Mouse (Mus musculus): ENCODE measurements around the gene Sost.
"Not testable (repeated sequence)": the region's sequence is repeated elsewhere in the genome, so short reads cannot be mapped to it uniquely, and the experiment has no call there.

Sost gene

DNA sequence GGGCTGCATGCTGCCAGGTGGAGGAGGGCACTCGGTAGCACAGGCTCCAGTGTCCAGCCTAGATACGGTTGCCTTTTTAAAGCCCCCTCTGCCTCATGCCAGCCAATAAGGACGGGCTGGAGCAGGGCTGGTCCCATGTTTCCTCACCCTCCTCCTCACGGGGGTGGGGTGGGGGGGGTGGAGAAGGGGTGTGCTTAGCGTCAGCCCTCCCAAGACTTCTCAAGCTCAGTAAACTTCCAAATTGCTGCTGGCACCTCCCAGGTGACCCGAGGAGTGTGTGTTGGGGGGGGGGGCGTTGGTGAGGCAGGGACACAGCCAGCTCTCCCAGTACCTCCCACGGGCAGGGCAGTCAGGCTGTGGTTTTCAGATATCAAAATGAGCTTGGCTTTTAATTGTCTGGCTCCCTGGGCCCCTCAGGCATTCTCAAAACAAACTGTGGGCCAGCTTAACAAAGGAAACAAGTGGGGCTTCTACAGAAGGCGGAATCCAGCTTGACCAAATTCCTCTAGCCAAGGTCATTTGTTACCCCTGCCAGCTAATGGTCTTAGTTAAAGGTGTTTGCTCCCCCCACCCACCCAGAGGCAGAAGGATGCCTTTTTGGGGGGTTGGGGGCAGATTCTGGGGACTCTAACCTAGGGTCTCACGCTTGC is at the start of gene Sost:
Gene Sost (minus strand): TSS at position 51 of the 650 bp plus-strand sequence.
- DNase-seq (ENCODE audit: low read depth): no peak

DNA sequence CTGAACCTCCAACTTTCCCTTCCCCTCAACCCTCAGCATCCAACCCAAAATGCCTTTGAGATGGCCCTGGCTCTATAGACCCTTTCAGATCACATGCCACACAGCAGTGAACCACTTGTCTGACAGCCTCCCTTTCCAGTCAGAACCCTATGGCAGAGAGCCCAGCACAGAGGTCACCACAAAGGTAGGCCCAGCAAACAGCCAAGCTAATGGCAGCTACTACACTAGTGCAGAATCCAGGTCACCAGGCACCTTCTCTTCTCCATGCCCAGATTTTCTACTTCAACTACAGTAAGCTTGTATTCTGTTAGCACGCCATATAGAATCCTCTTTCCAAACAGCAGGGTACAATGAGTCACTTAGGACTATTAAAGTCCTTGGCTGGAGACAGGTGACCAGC is 49.3 kb upstream of the Sost start:
- DNase-seq (ENCODE audit: low read depth): no peak

DNA sequence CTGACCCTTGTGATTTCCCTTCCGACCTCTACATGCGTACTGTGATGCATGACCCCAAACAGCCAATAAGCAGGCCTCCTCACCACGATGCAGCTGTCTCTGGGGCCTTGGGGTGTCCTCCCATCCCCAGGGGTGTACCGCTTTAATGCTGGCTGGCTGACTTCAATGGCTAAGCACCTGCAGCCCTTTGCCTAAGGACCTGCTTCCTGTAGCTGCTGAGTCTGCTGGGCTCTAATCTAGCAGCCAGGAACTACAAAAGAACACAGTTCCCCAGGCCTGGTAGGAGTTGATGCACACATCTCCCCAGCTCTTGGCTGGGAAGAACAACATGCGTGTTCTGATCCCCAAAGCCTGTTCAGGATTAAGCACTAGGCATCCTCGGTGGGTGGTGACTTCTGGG is 48.7 kb upstream of the Sost start:
- DNase-seq (ENCODE audit: low read depth): no peak

DNA sequence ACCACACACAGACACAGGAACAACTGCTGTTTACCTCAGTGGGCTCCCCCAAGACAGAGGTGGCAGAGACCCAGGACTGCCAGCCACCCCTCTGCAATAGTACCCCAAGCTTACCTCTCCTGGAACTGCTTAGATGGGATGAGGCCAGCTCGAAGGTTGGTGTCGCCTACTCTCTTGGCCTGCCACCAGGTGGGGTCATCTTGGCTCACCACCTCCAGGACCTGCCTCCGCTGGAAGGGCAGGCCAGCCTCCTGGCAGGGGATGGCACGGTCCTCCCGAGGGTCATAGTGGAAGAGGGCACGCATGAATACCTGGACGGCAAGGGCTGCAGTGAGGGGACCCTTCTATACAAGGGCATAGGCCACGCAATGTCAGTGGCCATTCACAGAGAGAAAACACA is 46.4 kb upstream of the Sost start:
- DNase-seq (ENCODE audit: low read depth): no peak

GRCm38 (mm10) chr11:102011510-102011909 is 44.7 kb upstream of the Sost start:
- DNase-seq (ENCODE audit: low read depth): no peak

- no peak for DNase-seq (ENCODE audit: low read depth)
Measured at GRCm38 (mm10) chr11:102010140-102010539, 43.3 kb upstream of the Sost start.

DNA sequence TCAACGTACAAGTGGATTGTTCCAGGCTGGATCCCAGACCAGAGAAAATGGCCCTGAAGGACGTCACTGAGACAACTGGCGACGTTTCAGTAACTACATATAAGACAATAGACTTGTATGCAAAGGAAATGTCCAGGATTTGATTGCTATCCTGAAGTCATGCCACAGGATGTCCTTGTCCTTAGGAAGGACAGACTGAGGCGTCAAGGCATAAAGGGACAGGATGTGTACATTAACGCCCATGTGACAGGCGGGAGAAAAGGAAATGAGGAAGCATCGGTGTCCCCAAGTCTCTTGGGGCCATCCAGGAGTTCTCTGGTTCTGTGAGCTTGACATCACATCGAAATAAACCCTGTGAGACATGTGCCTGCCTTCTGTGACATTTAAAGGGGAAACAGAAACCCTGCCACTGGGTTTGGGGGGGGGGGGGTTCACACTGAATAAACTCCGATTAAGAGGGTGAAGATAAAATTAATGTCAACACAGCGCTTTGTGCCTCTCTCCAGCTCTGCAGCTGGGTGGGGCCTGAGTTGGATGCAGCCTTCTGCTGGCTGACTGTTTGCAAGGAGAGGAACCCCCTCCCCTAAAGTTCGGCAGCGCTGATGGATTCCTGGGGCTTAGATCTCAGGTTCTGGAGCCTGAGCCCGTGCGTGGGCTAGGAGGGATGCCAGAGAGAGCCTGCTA is 42.3 kb upstream of the Sost start:
- no peak for DNase-seq (ENCODE audit: low read depth)

DNA sequence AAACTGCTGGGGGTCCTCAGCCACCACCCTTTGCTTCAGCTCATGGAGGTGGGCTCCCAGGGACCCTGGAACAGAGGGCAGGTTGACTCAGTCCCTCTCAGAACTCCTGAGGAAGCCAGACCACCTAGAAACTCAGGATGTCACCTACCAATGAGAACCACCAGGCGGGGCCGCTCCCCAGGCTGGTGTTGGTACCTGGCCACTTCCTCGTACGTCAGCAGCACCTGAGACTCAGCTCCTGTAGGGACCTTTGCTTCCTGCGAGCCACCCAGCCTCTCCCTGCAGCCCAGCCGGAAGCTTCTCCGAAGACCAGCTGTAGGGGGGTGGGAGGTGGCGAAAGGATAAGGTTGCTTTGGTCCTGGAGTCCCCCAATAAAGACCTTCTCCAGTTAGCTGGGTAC is 41.6 kb upstream of the Sost start:
- DNase-seq (ENCODE audit: low read depth): no peak

DNA sequence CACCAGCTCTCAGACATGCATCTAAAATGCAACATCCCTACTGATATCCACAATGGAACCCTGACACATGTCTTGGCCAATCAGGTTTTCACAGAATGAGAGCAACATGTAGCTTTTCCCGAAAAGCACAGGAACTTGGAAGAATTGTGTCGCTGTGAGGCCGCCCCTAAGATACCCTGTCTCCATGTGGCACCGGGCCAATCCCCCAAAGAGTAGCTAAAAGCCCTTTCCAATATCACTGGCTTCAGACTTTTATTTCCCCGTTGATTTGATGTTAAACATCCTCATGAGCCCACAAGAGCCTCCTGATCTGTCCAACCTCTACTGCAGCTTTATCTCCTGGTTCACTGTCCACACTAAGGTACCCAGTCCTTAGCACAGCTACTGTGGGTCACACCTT is 39.9 kb upstream of the Sost start:
- DNase-seq (ENCODE audit: low read depth): no peak

- DNase-seq (ENCODE audit: low read depth): no peak
Measured at GRCm38 (mm10) chr11:102006271-102006670, 39.5 kb upstream of the Sost start.

GRCm38 (mm10) chr11:102004251-102004650 is 37.4 kb upstream of the Sost start:
- no peak for DNase-seq (ENCODE audit: low read depth)

- DNase-seq (ENCODE audit: low read depth): no peak
Measured at GRCm38 (mm10) chr11:101999466-101999865, 32.7 kb upstream of the Sost start.

DNA sequence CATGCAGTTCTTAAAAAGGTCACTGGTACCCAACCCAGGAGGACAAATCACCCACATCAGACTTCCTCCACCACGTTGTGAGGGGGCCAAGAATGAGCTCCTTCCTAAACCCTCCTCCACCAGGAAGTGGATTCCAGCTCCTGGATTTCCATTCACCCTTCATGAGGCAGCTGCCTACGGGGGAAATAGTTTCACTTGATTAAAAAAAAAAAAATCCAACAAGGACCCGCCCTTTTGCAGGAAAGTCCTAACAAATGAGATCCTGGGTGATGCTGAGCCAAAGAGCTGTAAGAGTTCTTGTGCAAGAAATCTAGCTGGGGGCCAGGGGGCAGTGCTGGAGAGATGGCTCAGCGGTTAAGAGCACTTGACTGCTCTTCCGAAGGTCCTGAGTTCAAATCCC is 31.4 kb upstream of the Sost start:
- no peak for DNase-seq (ENCODE audit: low read depth)

DNA sequence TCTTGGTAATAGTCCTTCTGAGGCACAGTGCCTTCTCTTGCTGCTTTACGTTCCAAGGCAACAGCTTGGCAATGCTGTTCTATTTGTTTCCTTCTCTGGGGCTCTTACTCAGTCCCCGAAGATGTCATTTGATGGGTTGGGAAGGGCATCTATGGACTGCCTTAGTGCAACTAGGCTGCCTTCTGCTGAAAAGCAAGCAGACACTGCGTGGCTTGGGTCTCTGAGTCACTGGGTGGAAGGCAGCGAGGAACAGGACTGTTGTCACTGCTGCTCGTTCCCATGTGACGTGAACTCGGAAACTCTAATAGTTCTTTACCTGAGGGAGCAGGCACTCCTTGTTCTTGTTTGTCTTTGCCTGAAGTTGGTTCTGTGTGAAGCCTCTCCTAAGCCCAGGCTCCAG is 29.1 kb upstream of the Sost start:
- no peak for DNase-seq (ENCODE audit: low read depth)

DNA sequence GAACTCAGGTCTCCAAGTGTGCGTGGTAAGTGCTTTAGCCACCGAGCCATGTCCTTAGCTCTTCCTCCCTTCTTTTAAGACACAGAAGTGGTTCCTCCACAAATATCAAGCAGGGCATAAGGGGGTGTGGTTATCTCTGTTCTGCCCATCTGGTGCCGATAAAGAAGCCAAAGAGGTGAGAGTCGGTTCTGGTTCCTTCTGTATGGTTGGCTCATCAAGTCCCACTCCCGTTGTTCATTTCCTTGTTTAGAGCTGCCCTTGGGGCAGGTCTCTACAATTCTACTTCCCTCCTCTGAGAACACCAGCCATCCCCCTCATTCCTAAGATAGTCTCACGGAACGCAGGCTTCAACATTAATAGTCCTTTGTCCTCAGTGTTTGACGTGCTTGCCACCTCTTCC is 27.3 kb upstream of the Sost start:
- DNase-seq (ENCODE audit: low read depth): no peak

- DNase-seq (ENCODE audit: low read depth): no peak
Measured at GRCm38 (mm10) chr11:101992411-101992810, 25.6 kb upstream of the Sost start.

- no peak for DNase-seq (ENCODE audit: low read depth)
Measured at GRCm38 (mm10) chr11:101991813-101992212, 25.0 kb upstream of the Sost start.

- no peak for DNase-seq (ENCODE audit: low read depth)
Measured at GRCm38 (mm10) chr11:101990244-101990643, 23.4 kb upstream of the Sost start.

DNA sequence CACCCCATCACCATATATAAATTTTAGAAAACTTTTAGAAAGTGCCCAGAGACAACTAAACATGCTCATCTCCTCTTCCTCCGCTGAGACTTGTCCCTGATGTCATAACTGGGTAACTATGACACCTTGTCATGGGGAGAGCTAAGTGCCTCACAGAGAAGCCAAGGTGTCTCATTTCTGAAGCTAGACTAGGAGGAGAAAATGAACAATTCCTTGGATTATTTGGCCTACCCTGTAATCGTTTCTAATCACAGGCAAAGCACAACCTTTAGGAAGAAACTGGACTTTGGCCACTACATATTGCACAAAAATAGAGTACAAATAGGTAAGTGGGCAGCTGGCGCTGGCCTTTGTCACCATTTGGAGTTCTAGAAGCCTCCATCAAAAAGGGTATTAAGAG is 20.1 kb upstream of the Sost start, which contains the start of gene Dusp3:
Gene Dusp3 (minus strand): TSS at position 101 of the 400 bp plus-strand sequence.
- no peak for DNase-seq (ENCODE audit: low read depth)

DNA sequence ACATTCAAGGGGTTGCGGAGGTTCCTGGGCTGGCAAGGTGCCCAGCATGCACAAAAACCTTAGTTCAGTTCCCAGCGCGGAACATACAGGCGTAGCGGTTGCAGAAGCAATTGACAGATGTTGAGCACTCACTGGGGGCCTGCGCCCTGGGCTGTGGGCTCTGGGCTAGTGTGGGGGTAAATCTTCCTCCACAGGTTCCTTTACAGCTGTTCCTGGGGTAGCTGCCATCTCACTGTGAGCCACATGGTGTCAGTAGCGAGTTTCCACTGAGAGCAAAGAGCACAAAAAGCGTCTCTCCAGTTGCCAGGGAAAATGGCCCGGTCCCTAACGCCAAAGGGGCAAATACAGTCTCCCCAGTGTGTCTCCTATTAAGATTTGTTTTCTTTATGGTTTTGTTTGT is 19.2 kb upstream of the Sost start:
- peak; percentile 79 for DNase-seq (ENCODE audit: low read depth)

DNA sequence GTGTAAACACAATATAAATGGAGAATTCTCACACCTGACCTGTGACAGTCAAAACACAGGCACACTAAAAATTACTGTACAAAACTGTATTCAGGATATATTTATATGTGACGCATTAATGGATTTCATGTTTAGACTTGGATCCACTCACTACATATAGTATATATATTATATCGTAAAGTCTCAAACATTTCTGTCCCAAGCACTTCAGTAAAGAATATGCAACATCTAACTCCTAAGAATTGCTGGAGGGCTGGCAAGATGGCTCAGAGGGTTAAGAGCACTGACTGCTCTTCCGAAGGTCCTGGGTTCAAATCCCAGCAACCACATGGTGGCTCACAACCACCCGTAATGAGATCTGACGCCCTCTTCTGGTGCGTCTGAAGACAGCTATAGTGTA is 18.6 kb upstream of the Sost start:
- DNase-seq (ENCODE audit: low read depth): not testable (repeated sequence)

DNA sequence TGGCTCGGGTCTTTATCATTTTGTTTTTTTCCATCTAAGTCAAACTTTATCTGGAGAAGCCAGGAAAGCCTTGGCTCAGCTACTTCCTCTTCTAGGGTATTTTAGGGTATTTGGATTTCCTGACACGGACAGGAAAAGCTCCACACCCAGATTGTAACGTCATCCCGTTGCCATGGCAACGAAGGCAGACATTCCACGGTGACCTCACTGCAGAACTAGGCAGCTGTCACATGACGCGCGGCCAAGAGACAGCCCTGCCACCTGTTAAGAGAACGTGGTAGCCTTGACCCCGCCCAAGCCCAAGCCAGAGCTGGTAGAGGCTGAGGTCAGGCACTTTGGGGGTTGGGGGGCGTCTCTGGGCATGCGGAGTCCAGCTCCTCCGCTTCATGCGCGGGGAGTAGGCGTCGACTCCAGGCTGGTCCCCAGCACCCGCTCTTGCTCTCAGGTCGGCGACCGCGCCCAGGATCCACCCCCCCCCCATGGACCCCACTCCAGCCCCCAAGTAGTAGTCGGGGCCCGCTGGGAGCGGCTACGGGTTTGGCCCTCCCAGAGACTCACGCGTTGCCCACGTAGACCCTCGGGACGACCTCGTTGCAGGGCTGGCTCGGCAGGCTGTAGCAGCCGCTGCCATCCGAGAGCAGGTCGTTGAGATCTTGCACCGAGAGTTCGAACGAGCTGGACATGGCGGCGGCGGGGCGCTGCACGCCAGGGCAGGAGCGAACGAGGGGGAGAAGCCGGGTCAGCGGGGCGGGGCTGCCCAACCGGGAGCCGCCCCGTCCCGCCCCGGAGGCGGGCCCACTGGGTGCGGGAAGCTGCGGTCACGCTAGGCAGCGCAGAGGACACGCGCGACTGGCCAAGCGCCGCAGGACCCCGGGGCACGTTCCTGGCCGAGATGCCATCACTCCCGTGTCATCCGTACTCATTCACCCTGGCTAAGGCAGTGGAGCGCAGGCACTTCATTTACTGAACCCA is 17.5 kb upstream of the Sost start, which contains the start of gene Cfap97d1:
Gene Cfap97d1 (plus strand): TSS at position 226 of the 972 bp plus-strand sequence.
- peak; percentile 91 for DNase-seq (ENCODE audit: low read depth)
